Mouse (Mus musculus): ENCODE data around the gene Pip4k2a. TPM values are rescaled to one million over a fixed set of nuclear protein-coding genes. Genes with fewer than 3 reads are reported as not detected.
"Not testable (repeated sequence)": the region's sequence is repeated elsewhere in the genome, so short reads cannot be mapped to it uniquely, and the experiment has no call there.

Pip4k2a gene
- 10 to 100 TPM; 51.5 to 56.6 TPM for total RNA-seq (2021)
- long read RNA-seq, experiment 1, transcript Pip4k2a-201 (10 exons, 3,477 nt): major isoform, 43 of 57 reads
- long read RNA-seq, experiment 1, partial matches to known transcripts: 3 of 57 reads
- long read RNA-seq, experiment 1, other reads (novel, unspliced or antisense): 11 of 57 reads
- long read RNA-seq, experiment 2, transcript Pip4k2a-201 (10 exons, 3,477 nt): major isoform, 57 of 84 reads
- long read RNA-seq, experiment 2, partial matches to known transcripts: 6 of 84 reads
- long read RNA-seq, experiment 2, other reads (novel, unspliced or antisense): 21 of 84 reads

DNA sequence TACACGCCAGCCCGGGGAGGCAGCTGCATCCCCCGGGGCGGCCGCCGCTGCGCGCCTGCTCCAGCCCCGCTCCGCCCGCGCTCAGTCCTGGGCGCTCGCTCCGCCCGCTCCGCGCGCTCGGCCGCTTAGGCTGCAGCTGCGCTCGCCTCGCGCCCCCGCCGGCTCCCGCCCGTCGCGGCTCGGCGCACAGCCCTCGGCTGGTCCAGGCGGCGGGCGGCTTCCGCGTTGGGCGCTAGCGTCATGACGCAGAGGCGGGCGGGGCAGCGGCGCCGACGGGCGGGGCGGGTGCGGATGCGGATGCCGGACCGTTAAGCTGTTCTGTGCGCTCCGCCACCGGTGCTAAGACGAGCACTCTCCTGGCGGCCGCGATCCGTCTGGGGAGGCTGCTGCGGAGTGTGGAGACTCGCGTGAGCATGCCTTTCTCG is at the start of gene Pip4k2a, which contains the start of gene 4930426L09Rik:
TSS of gene Pip4k2a (minus strand) at position 73 of the 425 bp plus-strand sequence.
TSS of gene 4930426L09Rik (plus strand) at position 290 of the 425 bp plus-strand sequence.
- Histone ChIP-seq H3K27ac (peak within 1 kb of the TSS; percentile 97), H3K4me3 (peak within 1 kb of the TSS; percentile 87)
- DNase-seq (ENCODE audit: low spot score in 2 of 2): peak; percentile 93 to 94
- TF ChIP-seq CTCF (conservative IDR thresholded peaks at IDR 0.05): peak; percentile 60

DNA sequence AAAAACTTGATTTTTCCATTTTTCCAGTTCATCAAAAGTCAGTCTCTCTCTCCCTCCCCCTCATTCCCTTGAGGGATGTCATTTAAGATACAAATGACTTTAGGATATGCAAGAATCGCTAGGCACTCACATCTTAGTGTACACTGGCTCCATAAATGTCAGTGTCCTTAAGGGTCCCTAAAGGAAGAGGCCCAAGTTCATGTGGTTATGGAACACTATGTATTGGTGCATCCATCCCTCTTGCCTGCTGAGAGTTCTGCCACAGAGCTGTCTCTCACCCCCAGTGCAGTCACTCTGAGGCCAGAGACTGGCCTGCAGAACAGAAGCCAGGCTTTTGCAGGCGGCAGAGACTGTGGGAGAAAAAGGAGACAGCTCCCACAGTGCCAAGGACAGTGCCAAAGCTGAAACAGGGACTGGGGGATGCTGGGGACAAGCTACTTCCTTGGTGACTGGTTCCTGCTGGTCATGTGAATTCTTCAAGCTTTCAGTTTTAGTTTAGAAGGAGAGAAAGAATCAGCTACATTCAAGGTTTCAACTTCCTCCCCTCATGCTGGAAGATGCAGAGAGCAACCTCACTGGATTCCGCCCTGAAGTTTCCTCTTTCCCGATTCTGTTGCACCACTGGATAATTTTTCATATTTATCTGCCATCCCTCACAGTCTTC is 40.1 kb upstream of the Pip4k2a start:
- Histone ChIP-seq H3K4me3 (no peak overlapping the region), H3K27ac (peak overlapping the region; percentile 15; the same call in 1 of the 2 replicates)
- no peak for TF ChIP-seq CTCF (conservative IDR thresholded peaks at IDR 0.05)
- no peak for DNase-seq (ENCODE audit: low spot score in 2 of 2)

DNA sequence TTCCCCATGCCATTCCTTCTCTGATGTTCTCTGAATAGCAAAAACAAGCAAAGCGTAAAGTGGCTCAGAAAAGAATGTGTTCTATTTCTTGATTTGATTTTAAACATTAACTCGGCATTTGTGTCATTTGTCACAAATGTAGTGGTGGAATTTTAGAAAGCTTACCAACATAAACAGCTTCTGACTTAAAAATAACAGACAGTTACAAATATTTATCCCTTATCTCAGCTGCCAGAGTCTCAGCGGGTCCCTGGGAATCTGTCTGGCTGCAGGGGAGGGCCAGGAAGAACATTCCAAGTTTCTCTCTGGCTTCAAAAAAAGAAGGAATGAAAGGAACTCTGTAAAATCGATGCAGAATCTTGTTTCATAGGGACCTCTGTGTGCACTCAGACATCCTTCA is 39.5 kb upstream of the Pip4k2a start:
- Histone ChIP-seq H3K4me3 (no peak overlapping the region), H3K27ac (no peak overlapping the region)
- no peak for TF ChIP-seq CTCF (conservative IDR thresholded peaks at IDR 0.05)
- DNase-seq (ENCODE audit: low spot score in 2 of 2): no peak

DNA sequence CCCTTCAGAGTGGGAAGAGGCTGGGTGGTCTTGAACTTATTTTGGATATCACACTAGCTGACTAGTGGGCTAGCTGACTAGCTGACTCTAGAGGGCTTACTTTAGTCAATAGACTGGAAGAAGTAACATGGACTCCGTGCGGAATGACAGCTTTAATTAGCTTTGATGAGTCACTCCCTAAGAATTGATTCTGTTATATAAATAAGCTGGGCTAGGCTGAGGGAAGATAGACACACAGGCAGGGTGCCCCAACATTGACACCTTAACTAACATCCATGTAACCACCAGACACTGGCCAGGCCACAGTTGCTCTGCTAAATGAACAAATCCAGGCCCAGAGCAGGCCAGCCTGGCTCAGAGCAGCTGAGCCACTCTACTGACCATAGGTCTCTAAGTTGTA is 26.9 kb upstream of the Pip4k2a start:
- no peak overlapping the region for H3K4me3 ChIP-seq
- no peak overlapping the region for H3K27ac ChIP-seq
- DNase-seq (ENCODE audit: low spot score in 2 of 2): no peak
- no peak for TF ChIP-seq CTCF (conservative IDR thresholded peaks at IDR 0.05)

DNA sequence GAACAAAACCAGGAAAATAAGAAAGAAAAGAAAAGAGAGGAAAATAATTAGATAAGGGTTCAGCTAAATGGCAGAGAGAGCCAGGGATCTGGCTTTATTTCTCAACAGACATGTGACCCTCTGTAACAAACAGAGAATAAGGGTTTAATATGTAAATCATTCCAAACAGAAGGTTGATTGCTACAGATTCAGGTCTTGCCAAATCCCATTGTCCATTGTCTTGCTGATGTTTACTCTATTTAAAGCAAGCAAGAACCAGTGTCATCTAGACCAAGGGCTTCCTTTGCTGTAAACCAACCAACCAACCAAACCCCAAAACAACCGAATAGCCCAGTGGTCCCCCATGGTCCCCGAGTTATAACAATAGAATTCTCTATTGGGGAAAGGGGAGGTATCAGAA is 20.1 kb upstream of the Pip4k2a start:
- TF ChIP-seq CTCF (conservative IDR thresholded peaks at IDR 0.05): no peak
- Histone ChIP-seq H3K27ac (peak overlapping the region; percentile 51; the same call in 1 of the 2 replicates), H3K4me3 (no peak overlapping the region)
- DNase-seq (ENCODE audit: low spot score in 2 of 2): no peak

DNA sequence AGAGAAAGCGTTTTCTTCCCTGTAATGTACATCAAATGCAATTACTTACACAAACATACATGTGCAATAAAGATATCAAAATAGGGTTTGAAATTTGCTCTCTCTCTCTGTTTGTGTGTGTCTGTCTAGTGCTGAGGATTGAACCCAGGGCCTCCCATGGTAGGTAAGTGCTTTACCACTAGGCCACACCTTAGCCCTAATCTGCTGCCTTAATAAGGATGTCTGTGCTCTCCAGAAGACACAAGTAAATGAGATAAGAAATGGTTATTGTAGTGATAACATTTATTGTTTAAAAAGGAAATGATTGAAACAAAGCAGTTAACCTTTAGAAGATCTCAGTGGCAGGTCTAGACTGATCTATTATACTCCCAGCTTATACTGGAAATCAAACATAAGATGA is 18.9 kb upstream of the Pip4k2a start:
- no peak overlapping the region for H3K27ac ChIP-seq
- H3K4me3 ChIP-seq: no peak overlapping the region
- TF ChIP-seq CTCF (conservative IDR thresholded peaks at IDR 0.05): no peak
- DNase-seq (ENCODE audit: low spot score in 2 of 2): no peak

DNA sequence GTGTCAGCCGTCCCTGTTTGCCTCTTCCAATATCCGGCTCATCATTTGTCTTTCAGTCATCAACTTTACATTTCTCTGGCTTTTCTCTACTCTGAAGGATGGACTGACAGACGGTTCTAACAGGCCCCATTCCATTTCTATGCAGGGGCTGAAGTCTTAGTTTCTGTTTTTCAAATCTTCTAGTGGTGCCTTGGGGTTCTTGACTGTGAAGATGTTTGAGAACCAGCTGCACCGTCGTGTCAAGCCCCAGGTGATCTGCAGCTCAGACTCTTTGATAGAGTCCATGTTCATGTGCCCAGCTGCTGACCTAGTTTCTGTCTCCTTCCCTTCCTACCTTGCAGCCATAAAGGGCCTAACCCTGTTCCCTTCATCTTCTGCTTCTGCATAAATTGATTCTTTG is 18.4 kb upstream of the Pip4k2a start:
- no peak for TF ChIP-seq CTCF (conservative IDR thresholded peaks at IDR 0.05)
- Histone ChIP-seq H3K27ac (no peak overlapping the region), H3K4me3 (no peak overlapping the region)
- DNase-seq (ENCODE audit: low spot score in 2 of 2): no peak

DNA sequence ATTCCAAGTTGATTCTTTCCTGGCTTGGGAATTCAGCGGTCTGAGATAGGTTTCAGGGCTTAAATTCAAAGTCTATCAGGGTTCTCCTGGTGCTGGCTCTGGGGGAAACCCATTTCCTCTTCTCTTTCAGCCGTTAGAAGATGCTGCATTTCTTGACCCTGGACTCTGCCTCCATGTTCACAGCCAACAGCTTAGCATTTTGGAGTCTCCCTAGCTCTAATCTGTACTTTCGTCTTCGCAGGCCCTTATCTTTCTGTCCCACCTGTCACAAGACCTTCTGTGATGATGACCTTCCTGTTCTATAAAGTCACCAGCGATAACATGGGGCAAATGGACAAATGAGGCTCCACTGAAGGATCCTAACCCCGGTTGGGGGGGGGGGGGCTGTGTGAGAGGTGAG is 13.5 kb upstream of the Pip4k2a start:
- DNase-seq (ENCODE audit: low spot score in 2 of 2): no peak
- Histone ChIP-seq H3K4me3 (no peak overlapping the region), H3K27ac (no peak overlapping the region)
- no peak for TF ChIP-seq CTCF (conservative IDR thresholded peaks at IDR 0.05)

DNA sequence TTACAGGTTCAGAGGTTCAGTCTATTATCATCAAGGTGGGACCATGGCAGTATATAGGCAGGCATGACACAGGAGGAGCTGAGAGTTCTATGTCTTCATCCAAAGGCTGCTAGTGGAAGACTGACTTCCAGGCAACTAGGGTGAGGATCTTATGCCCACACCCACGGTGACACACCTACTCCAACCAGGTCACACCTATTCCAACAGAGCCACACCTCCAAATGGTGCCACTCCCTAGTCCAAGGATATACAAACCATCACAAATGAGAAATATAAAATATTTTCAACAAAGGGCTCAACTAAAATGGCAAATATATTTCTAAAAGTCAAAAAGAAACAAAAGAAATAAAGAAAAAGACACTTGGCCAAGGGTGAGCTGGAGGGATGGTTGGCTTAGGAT is 12.6 kb upstream of the Pip4k2a start:
- not testable (repeated sequence) for H3K4me3 ChIP-seq; DNase-seq (ENCODE audit: low spot score in 2 of 2); H3K27ac ChIP-seq

DNA sequence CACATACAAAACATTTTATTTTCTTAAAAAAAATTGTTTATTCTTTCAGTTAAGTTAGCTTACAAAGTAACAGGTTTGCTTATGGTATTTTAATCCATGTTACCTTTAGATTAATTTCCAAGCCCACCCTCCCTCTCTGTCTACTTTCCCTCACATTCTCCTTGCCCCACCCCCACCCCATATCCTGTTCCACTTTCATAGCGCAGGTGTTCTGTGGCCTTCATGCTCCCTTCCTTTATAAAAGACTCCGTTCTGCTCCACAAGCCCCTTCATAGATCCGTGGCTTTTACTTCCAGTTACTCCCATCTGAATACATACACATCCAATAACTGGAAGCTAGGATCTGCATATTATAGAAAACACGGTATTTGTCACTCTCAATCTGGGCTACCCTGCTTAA is 9.7 kb upstream of the Pip4k2a start:
- no peak for DNase-seq (ENCODE audit: low spot score in 2 of 2)
- no peak for TF ChIP-seq CTCF (conservative IDR thresholded peaks at IDR 0.05)
- Histone ChIP-seq H3K27ac (no peak overlapping the region), H3K4me3 (no peak overlapping the region)

DNA sequence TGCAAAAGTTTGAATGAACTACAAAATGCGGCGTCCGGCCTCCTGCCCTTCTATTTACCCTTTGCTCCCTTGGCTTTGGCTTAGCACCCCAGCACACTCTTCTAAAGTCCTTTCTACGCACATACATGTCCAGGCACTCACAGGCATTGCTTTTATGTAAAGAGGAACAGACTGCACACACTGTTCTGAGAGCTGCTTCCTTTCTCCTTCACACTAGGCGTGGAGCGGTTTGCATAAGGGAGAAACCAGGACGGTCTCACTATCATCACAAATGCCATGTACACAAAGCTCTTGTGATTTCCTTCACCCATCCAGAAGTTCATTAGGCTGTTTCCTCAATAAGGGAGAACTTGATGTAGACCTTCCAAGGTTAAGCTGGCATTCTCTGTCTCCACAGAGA is 8.2 kb upstream of the Pip4k2a start:
- Histone ChIP-seq H3K27ac (peak overlapping the region; percentile 10; the same call in 1 of the 2 replicates), H3K4me3 (no peak overlapping the region)
- no peak for DNase-seq (ENCODE audit: low spot score in 2 of 2)
- no peak for TF ChIP-seq CTCF (conservative IDR thresholded peaks at IDR 0.05)

DNA sequence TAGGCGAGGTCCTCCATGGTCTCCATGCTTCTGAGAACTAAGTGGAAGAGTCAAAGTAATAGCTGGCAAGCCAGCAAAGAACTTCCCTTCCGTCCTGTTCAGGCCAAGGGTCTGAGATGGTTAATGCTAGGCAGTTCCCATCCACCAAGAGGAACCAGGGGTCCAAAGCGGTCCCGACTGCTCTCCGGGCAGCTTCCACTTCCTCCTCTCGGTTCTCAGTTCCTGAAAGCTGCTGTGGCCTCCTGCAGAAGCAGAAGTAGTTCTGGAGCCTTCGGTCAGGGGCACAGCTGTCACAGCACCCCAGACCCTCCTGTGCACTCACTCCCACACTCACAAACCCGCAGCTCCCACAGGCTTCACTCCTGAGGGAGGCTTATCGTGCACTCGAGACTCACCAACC is 6.9 kb upstream of the Pip4k2a start:
- peak in 1 of 2 experiments; percentile 19 for DNase-seq (ENCODE audit: low spot score in 2 of 2)
- no peak for TF ChIP-seq CTCF (conservative IDR thresholded peaks at IDR 0.05)
- Histone ChIP-seq H3K4me3 (no peak overlapping the region), H3K27ac (no peak overlapping the region)

DNA sequence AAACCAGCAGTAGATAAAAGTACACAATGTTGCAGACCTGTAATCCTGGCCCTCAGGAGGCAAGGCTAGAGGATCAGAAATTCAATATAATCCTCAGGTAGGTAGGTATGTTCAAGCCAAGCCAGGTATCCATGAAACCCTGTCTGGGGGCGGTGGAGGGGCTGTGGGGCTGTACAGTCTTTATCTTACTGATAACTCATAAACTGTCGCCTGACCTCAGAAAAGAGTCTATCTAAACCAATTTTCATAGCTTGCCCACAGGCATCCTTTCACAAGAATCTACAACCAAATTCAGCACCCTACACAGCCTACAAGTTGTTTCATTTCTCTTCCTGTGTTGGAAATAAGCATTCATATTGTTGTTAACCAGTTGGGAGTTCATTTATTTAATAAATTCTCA is 1.5 kb upstream of the Pip4k2a start:
- H3K4me3 ChIP-seq: no peak overlapping the region
- no peak for TF ChIP-seq CTCF (conservative IDR thresholded peaks at IDR 0.05)
- H3K27ac ChIP-seq: no peak overlapping the region
- no peak for DNase-seq (ENCODE audit: low spot score in 2 of 2)

Measured in layer of hippocampus, adult 2 months (tissue).